Mouse (Mus musculus): ENCODE data around the gene Gfpt2. TPM values are rescaled to one million over a fixed set of nuclear protein-coding genes. Genes with fewer than 3 reads are reported as not detected.

Gene Gfpt2
- polyA plus RNA-seq, 1 experiment from 2014 or later, result 37.5 TPM

DNA sequence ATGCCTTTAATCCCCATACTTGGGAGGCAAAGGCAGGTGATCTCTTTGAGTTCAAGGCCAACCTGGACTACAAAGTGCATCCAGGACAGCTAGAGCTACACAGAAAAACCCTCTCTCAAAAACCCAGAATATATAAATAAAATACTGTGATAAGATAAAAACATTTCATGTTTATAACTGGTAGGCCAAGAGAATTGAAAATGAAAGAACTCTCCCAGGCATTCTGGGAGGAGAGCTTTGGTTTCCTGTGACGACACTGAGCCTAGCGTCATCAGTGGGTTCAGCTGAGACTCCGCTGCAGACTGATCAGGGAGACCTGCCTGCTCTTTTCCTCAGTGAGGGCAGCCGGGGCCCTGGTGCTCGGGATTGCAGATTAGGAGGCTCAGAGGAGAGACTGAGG is 61.2 kb downstream of the Gfpt2 start:
- Histone ChIP-seq H3K27ac (no peak overlapping the region), H3K4me3 (replicated peaks) (no peak overlapping the region), H3K27me3 (no peaks in the 10 kb centered on the region), H3K4me2 (no peak overlapping the region), H3K9me3 (no peaks in the 10 kb centered on the region), H3K36me3 (peaks cover 41% of the 10 kb centered on the region), H3K9ac (replicated peaks) (no peak overlapping the region), H3K4me1 (replicated peaks) (no peaks in the 10 kb centered on the region)
- no peak for ATAC-seq (ENCODE audit: insufficient number of reproducible peaks, insufficient read depth, low FRiP score, low TSS enrichment, low read depth)
- 84% methylated on average over 5 of the region's 5 CpGs for WGBS

DNA sequence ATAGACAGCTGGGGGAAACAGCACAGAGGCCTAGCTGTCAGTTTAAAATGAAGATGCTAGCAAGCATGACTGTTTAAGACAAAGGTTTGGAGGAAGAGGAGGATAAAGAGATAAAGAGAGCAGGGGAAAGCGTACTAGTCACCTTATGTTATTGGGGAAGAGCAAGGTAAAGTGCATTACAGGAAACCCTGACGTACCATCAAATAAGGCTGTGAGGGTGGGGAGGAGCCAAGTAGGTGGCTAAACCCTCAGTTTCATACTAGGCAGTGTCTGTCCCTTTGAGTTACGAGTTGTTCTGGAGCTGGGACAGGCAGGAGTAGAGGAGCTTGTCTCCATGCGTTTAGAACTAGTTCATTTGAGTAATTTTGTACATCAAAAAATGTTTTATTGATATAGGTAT is 67.2 kb downstream of the Gfpt2 start:
- Histone ChIP-seq H3K36me3 (peaks cover 36% of the 10 kb centered on the region), H3K4me2 (no peak overlapping the region), H3K9ac (replicated peaks) (no peak overlapping the region), H3K4me1 (replicated peaks) (no peaks in the 10 kb centered on the region), H3K9me3 (no peaks in the 10 kb centered on the region), H3K27ac (no peak overlapping the region), H3K27me3 (no peaks in the 10 kb centered on the region), H3K4me3 (replicated peaks) (no peak overlapping the region)
- 86% methylated on average over 4 of the region's 4 CpGs for WGBS
- ATAC-seq (ENCODE audit: insufficient number of reproducible peaks, insufficient read depth, low FRiP score, low TSS enrichment, low read depth), result no peak

DNA sequence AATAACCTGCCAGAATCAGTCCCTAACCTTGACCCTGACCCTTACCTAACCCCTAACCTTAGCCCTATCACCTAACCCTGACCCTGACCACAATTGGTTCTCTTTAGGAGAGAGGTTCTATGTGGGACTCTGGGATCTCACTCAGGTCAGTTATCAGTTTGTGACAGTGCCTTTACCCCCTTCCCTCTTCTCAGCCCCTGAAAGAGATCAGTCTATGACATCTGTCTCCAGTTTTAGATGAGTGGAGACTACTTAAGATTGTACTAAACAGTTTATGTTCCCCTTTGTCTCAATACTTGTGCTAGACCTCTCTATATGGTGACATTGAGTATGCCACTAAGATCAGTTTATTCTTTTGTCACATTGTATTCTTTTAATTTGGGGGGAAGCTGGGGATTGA is 69.9 kb downstream of the Gfpt2 start:
- no peaks in the 10 kb centered on the region for H3K4me1 ChIP-seq (replicated peaks)
- no peak overlapping the region for H3K4me2 ChIP-seq
- no peak overlapping the region for H3K27ac ChIP-seq
- H3K4me3 ChIP-seq (replicated peaks), result no peak overlapping the region
- H3K36me3 ChIP-seq, result peaks cover 33% of the 10 kb centered on the region
- H3K27me3 ChIP-seq, result no peaks in the 10 kb centered on the region
- no peak overlapping the region for H3K9ac ChIP-seq (replicated peaks)
- no peak for ATAC-seq (ENCODE audit: insufficient number of reproducible peaks, insufficient read depth, low FRiP score, low TSS enrichment, low read depth)
- no peaks in the 10 kb centered on the region for H3K9me3 ChIP-seq

DNA sequence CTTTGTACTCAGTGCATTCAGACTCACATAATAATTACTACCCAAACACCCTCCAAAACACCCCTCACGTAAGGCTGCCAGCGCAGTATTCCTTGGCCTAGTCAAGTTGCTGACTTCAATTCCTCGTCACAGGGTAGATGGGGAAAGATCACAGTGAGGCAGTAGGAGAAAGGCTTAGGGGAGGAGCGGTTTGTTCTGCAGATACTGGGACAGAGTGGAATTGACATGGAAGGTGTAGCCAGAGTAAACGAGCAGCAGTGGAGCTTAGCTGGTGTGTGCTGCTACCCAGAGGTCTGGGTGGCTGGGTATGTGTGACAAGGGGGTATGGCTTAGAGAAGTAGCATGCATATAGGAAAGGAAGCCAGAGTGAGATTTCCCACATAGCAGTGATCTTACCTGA is 73.3 kb downstream of the Gfpt2 start:
- Histone ChIP-seq H3K9me3 (no peaks in the 10 kb centered on the region), H3K4me1 (replicated peaks) (no peaks in the 10 kb centered on the region), H3K4me3 (replicated peaks) (no peak overlapping the region), H3K27ac (no peak overlapping the region), H3K27me3 (no peaks in the 10 kb centered on the region), H3K4me2 (no peak overlapping the region), H3K9ac (replicated peaks) (no peak overlapping the region), H3K36me3 (peaks cover 53% of the 10 kb centered on the region)
- 82% methylated on average over 5 of the region's 5 CpGs for WGBS
- no peak for ATAC-seq (ENCODE audit: insufficient number of reproducible peaks, insufficient read depth, low FRiP score, low TSS enrichment, low read depth)

DNA sequence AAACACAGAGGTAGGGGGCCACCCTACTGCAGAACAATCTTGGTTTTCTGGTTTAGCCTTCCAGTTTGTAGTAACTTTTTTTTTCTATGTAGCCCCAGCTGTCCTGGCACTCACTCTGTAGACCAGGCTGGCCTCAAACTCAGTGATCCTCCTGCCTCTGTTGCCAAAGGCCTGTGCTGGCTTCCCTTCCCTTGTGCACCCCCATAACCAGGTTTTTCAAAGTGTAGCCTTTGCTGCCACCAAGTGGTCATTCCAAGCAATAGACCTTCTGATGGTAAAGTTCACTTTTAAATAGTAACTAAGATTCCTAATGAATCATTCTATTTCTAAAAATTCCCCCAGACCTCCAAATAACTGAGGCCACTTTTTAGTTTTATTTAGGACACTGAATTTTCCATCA is 75.8 kb downstream of the Gfpt2 start:
- Histone ChIP-seq H3K36me3 (peaks cover 60% of the 10 kb centered on the region), H3K9ac (replicated peaks) (no peak overlapping the region)
- no peak for ATAC-seq (ENCODE audit: insufficient number of reproducible peaks, insufficient read depth, low FRiP score, low TSS enrichment, low read depth)

DNA sequence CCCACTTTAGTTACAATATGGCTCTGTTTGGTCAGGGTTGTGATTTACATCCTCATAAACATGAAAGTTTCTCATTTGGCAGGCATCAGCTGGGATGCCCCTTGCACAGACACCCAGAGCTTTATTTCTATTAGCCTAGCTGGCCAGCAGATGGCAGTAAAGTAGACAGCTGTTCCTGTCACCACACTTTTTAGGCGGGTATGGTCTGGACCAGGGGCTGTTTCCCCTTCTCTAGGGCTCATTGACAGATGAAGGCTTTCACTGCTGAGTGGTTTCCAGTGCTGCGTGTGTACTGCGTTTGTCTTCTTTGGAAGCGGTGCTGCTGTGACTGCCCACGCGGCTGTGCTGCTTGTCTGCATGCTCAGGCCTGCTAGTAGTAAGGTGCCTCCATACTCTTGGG is 77.9 kb downstream of the Gfpt2 start:
- Histone ChIP-seq H3K27me3 (no peaks in the 10 kb centered on the region), H3K9ac (replicated peaks) (no peak overlapping the region), H3K27ac (no peak overlapping the region), H3K4me2 (no peak overlapping the region), H3K4me1 (replicated peaks) (no peaks in the 10 kb centered on the region; the same call in 1 of the 2 replicates), H3K4me3 (replicated peaks) (no peak overlapping the region), H3K36me3 (peaks cover 57% of the 10 kb centered on the region), H3K9me3 (no peaks in the 10 kb centered on the region)
- 0 out of 2 replicates have a peak, but pooled peaks have one; percentile 20 for ATAC-seq (ENCODE audit: insufficient number of reproducible peaks, insufficient read depth, low FRiP score, low TSS enrichment, low read depth)
- 60% methylated on average over 6 of the region's 6 CpGs for WGBS

More for the DNA sequence above, 75.8 kb downstream of the Gfpt2 start:
- Histone ChIP-seq H3K27me3 (no peaks in the 10 kb centered on the region), H3K4me3 (replicated peaks) (no peak overlapping the region), H3K4me1 (replicated peaks) (no peaks in the 10 kb centered on the region), H3K4me2 (no peak overlapping the region), H3K9me3 (no peaks in the 10 kb centered on the region), H3K27ac (no peak overlapping the region)

DNA sequence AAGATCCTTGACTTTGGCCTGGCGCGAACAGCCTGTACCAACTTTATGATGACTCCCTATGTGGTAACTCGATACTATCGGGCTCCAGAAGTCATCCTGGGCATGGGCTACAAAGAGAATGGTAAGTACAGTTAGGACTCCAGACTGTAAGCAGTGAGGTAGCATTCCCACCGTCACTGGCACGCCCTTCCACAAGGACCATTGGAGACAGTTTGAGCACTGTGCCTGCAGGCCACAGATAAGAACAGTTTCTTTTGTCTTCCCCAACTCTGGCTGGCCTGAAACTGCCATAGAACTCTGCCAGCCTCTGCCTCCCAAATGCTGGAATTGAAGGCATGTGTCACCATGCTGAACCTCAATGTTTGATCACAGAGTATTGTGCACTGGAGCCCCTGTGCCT is 78.8 kb downstream of the Gfpt2 start:
- Histone ChIP-seq H3K36me3 (peaks cover 49% of the 10 kb centered on the region), H3K4me3 (replicated peaks) (no peak overlapping the region)
- ATAC-seq (ENCODE audit: insufficient number of reproducible peaks, insufficient read depth, low FRiP score, low TSS enrichment, low read depth), result no peak

DNA sequence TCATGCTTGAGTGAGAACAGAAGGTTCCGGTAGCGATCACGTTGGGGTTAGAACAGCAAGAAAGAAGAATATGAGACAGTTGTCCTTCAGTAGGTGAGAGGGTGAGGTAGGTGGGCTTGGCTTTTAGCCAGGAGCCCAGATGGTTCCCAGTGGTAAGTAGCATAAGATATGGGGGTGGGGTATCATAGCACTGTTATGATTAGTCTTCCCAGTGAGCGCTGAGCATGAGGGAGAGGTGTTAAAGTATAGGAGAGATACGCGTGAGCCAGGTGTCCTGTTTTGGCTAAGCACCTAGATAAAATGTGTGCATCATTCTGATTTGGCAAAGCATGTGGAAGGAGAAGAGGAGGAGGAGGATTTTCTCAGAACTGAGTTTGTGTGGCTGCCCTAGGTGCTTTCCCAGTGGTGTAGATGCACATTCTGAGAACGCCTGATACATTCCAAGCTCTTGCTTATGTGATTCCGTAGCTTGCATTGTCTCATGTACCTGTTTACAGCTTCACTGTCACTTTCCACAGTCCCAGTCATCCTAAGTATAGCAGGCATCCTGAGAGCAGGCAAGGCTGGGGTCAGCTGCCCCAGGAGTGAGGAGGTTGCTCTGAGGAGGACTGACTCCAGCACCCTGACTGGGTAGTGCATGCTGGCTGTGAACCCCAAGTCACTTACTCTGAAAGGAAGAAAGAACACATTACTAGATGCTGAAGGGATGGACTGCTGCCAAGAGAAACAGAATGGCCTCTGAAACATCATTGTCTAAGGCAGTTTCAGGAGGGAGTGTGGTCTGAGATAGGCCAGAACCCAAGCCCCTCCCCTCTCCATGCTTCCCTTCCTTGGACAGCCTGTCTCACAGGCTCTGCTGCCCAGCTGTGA is 83.2 kb downstream of the Gfpt2 start:
- no peaks in the 10 kb centered on the region for H3K27me3 ChIP-seq
- peaks cover 55% of the 10 kb centered on the region for H3K36me3 ChIP-seq
- H3K4me3 ChIP-seq (replicated peaks), result no peak overlapping the region
- no peak overlapping the region for H3K9ac ChIP-seq (replicated peaks)
- H3K4me1 ChIP-seq (replicated peaks), result no peaks in the 10 kb centered on the region; the same call in 1 of the 2 replicates
- no peaks in the 10 kb centered on the region for H3K9me3 ChIP-seq
- H3K4me2 ChIP-seq, result no peak overlapping the region
- WGBS, result 91% methylated on average over 8 of the region's 8 CpGs
- no peak overlapping the region for H3K27ac ChIP-seq
- no peak for ATAC-seq (ENCODE audit: insufficient number of reproducible peaks, insufficient read depth, low FRiP score, low TSS enrichment, low read depth)

More for the DNA sequence above, 78.8 kb downstream of the Gfpt2 start:
- Histone ChIP-seq H3K9ac (replicated peaks) (no peak overlapping the region), H3K27ac (no peak overlapping the region), H3K4me1 (replicated peaks) (no peaks in the 10 kb centered on the region; the same call in 1 of the 2 replicates), H3K9me3 (no peaks in the 10 kb centered on the region), H3K27me3 (no peaks in the 10 kb centered on the region), H3K4me2 (no peak overlapping the region)
- 90% methylated on average over 6 of the region's 6 CpGs for WGBS

DNA sequence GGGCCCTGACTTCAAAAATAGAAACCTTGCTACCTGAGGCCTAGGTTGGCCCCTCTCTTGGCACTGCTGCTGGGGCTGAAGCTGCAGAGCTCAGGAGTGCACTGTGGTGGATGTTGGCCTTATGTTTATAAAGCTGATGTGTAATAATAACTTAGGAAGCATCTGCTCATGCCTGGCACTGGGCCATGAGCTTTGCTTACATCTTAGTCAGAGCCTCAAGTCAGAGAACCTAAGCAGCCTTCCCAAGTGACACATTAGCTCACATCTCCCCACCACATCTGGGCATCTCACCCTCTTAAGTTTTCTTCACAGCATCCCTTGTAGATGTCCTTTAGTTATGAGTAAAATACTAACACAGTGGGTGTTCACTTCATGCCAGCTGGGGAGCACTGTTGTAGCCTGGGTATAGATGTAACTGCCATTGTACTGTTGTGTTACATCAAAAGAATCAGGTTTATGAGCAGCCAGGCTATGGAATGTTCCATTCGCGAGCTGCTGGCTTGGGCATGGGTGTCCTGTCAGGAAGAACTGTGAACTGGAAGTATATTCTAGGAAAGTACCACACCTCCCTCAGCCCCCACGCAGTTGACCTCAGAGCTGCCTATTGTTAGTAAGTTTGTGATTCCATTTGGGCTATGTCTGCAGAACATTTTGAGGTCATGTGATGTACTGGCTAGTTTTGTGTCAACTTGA is 86.1 kb downstream of the Gfpt2 start:
- Histone ChIP-seq H3K27me3 (no peaks in the 10 kb centered on the region), H3K36me3 (peaks cover 55% of the 10 kb centered on the region), H3K4me2 (no peak overlapping the region), H3K27ac (no peak overlapping the region), H3K9ac (replicated peaks) (no peak overlapping the region), H3K4me1 (replicated peaks) (no peaks in the 10 kb centered on the region; the same call in 1 of the 2 replicates), H3K4me3 (replicated peaks) (no peak overlapping the region), H3K9me3 (no peaks in the 10 kb centered on the region)
- WGBS, result 95% methylated on average over 3 of the region's 3 CpGs
- ATAC-seq (ENCODE audit: insufficient number of reproducible peaks, insufficient read depth, low FRiP score, low TSS enrichment, low read depth), result no peak

DNA sequence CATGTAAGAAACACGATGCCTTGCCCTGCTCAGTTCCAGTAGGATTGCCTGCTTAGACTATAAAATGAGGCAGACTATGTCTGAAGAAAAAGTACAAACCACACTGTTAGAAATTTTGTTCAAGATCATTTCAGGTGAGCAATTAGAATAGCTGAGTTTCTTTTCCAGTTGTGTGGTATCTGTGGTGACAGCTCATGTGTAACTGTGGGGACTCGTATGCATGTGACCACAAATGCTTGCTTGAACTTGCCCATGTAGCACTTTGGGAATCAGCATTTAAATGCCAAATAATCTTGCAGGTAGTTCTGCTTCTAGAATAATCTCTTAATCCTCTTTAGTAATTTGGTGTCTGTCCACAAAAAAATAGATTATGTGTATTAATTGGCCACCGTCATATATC is 89.4 kb downstream of the Gfpt2 start:
- Histone ChIP-seq H3K9me3 (no peaks in the 10 kb centered on the region), H3K9ac (replicated peaks) (no peak overlapping the region), H3K4me1 (replicated peaks) (no peaks in the 10 kb centered on the region), H3K4me3 (replicated peaks) (no peak overlapping the region), H3K4me2 (no peak overlapping the region), H3K27ac (no peak overlapping the region), H3K27me3 (no peaks in the 10 kb centered on the region), H3K36me3 (peaks cover 57% of the 10 kb centered on the region)
- ATAC-seq (ENCODE audit: insufficient number of reproducible peaks, insufficient read depth, low FRiP score, low TSS enrichment, low read depth), result no peak
- 91% methylated on average over 3 of the region's 3 CpGs for WGBS
